Mouse (Mus musculus): Measurements from ENCODE around the gene Srxn1. TPM values are rescaled to one million over a fixed set of nuclear protein-coding genes. Genes with fewer than 3 reads are reported as not detected.
A peak's percentile ranks its signal among the peaks of the same experiment; 100 is the strongest.

Gene Srxn1
- polyA plus RNA-seq, 1 experiment from 2014 or later = 12.0 TPM

DNA sequence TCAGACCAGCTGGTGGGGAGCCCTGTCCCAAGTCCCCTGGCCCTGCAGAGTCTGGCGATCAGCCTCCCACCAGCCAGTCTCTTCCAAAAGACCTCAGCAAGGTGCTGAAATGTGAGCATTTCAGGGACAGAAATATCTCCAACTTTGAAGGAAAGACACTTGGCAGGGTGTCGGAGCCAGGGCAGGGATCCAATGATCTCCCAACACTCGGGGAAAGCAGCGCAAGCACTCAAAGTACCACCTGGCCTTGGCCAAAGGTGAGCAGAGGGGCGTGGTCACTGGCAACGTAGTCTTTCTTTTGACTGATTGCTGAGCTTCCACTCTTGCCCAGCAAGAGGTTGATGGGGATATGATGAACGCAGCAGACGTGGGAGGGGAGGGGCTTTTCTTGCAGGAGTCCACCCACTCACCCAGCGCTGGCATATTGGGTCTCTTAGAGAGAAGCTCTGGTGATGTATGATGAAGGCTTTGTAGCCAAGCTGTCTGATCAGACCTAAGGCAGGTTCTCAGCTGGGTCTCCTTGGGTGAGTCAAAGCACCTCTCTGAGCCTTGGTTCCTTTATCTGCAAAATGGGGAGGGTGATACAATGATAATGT is 29.9 kb upstream of the Srxn1 start:
- H3K4me3 ChIP-seq (ENCODE audit: low read depth, low read length) = no peak overlapping the region
- no peak overlapping the region for H3K9ac ChIP-seq (ENCODE audit: low read depth, low read length)
- H3K4me2 ChIP-seq (ENCODE audit: low read depth, low read length) = no peak overlapping the region
- peaks cover 29% of the 10 kb centered on the region for H3K27me3 ChIP-seq (replicated peaks; ENCODE audit: control insufficient read depth, insufficient read depth, low read length)
- WGBS = 45% methylated on average over 9 of the region's 9 CpGs
- H3K4me1 ChIP-seq (ENCODE audit: control insufficient read depth, insufficient read depth, low read length) = no peaks in the 10 kb centered on the region
- H3K36me3 ChIP-seq (ENCODE audit: control insufficient read depth, insufficient read depth, low read length) = no peaks in the 10 kb centered on the region
- no peak overlapping the region for H3K27ac ChIP-seq (replicated peaks; ENCODE audit: low read depth, low read length)
- ATAC-seq (ENCODE audit: low read depth) (no peak), DNase-seq (ENCODE audit: low spot score) (no peak)
- no peaks in the 10 kb centered on the region for H3K9me3 ChIP-seq (ENCODE audit: control insufficient read depth, low read length)

DNA sequence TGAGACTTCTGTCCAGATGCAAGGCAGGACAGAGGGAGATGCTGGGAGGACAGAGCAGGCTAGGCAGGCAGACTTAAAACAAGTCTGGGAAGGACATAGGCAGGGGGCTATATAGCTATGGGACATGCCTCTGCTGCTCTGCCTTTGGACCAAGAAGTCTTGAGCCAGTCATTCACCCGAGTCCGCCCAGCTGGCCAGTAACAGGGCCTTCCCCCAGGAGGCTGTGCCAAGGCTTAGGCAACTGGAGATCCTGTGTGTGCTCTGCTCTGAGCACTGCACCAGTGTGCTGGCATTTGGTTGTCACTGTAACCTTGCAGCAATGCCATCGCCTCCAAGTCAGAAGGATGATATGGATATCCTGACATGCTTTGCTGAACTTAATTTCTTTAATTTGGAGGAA is 28.0 kb upstream of the Srxn1 start:
- H3K4me2 ChIP-seq (ENCODE audit: low read depth, low read length) = no peak overlapping the region
- H3K27ac ChIP-seq (replicated peaks; ENCODE audit: low read depth, low read length) = no peak overlapping the region
- DNase-seq (ENCODE audit: low spot score) (no peak), ATAC-seq (ENCODE audit: low read depth) (no peak)
- peaks cover 5% of the 10 kb centered on the region; the same call in 1 of the 2 replicates for H3K4me1 ChIP-seq (ENCODE audit: control insufficient read depth, insufficient read depth, low read length)
- H3K27me3 ChIP-seq (replicated peaks; ENCODE audit: control insufficient read depth, insufficient read depth, low read length) = peaks cover 42% of the 10 kb centered on the region
- H3K9ac ChIP-seq (ENCODE audit: low read depth, low read length) = no peak overlapping the region
- 59% methylated on average over 3 of the region's 3 CpGs for WGBS
- H3K4me3 ChIP-seq (ENCODE audit: low read depth, low read length) = no peak overlapping the region
- no peaks in the 10 kb centered on the region for H3K36me3 ChIP-seq (ENCODE audit: control insufficient read depth, insufficient read depth, low read length)
- H3K9me3 ChIP-seq (ENCODE audit: control insufficient read depth, low read length) = no peaks in the 10 kb centered on the region

DNA sequence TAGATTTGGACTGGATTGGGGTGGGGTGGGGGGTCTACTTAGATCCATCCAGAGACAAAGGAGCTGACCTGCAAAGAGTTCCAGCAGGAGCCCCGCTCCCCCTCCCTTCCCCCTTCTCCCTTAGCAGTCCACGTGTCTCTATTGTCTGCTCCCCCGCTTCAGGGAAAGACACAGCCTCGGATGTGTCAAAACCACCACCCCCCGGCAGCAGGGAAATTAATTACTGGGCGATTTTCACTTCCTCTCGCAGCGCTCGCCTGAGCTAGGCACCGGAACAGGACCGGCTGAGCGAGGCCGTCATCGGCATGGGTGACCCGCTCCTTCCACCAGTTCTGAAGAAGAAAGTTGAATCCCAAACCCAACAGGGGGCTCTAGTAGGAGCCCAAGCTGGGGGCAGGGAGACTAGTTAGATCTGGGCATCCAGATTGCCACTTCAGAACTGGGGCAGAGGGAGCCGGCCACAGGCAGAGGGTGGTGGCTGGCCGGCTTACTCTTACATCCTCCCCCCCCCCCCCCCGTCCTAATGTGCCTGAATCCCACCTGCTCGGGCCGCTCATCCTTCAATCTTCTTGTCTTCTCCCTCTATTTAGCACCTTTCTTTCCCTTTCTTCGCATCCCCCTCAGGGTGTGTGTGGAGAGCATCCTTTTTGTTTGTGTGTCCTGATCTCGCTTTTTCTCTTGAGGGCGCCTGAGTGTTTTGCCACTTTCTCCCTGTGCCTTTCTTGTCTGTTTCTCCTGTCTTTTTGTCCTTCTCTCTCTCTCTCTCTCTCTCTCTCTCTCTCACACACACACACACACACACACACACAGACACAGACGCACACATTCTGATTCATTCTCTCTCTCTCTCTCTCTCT is 24.4 kb upstream of the Srxn1 start, which contains the start of gene Scrt2:
Scrt2 (plus strand) TSS at position 845 of the 857 bp plus-strand sequence.
- Histone ChIP-seq H3K9ac (ENCODE audit: low read depth, low read length) (peak within 1 kb of the TSS; percentile 26; the same call in 1 of the 2 replicates), H3K4me1 (ENCODE audit: control insufficient read depth, insufficient read depth, low read length) (peaks cover 5% of the 10 kb centered on the region; the same call in 1 of the 2 replicates), H3K27me3 (replicated peaks; ENCODE audit: control insufficient read depth, insufficient read depth, low read length) (peaks cover 68% of the 10 kb centered on the region), H3K4me2 (ENCODE audit: low read depth, low read length) (peak within 1 kb of the TSS; percentile 72), H3K27ac (replicated peaks; ENCODE audit: low read depth, low read length) (no peak within 1 kb of the TSS; the same call in 1 of the 2 replicates), H3K4me3 (ENCODE audit: low read depth, low read length) (peak within 1 kb of the TSS; percentile 40), H3K36me3 (ENCODE audit: control insufficient read depth, insufficient read depth, low read length) (no peaks in the 10 kb centered on the region), H3K9me3 (ENCODE audit: control insufficient read depth, low read length) (no peaks in the 10 kb centered on the region)
- 0 out of 2 replicates have a peak, but pooled peaks have one; percentile 35 for ATAC-seq (ENCODE audit: low read depth)
- WGBS = 2% methylated on average over 19 of the region's 24 CpGs
- peak; percentile 39 for DNase-seq (ENCODE audit: low spot score)

DNA sequence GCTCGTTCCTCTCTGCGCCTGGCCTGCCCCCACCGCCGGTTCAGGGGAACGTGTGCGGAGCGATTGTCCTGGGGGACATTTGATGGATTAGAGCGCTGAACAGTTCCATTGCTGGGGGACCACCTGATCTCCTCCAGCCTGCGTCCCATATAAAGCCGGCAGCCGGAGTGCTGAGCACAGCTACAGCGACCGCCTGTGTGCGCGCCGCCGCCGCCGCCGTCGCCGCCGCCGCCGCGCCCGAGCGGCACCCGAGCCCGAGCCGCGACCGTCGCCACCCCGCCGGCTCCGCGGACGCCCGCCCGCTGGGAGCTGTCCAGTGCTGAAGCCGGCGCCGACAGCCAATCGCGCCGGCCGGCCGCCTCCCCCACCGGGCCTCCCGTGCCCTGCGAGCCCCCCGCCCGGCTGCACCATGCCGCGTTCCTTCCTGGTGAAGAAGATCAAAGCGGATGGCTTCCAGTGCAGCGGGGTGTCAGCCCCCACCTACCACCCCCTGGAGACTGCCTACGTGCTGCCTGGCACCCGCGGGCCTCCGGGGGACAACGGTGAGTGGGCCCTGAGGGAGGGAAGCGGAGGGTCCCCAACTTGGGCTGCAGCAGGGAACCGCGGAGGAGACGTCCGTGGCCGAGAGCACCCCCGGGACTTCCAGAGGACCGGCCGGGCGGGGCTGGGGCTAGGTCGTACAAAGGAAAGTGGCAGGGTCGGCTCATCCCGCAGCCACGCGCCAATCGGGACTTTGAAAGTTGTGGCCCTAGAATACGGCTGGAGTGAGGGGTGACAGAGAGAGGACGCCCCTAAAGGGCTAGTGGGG is 23.5 kb upstream of the Srxn1 start:
- peak overlapping the region; percentile 40 for H3K4me3 ChIP-seq (ENCODE audit: low read depth, low read length)
- ATAC-seq (ENCODE audit: low read depth) = peak; percentile 92
- H3K36me3 ChIP-seq (ENCODE audit: control insufficient read depth, insufficient read depth, low read length) = no peaks in the 10 kb centered on the region
- WGBS = 0% methylated on average over 26 of the region's 81 CpGs
- peaks cover 68% of the 10 kb centered on the region for H3K27me3 ChIP-seq (replicated peaks; ENCODE audit: control insufficient read depth, insufficient read depth, low read length)
- no peak overlapping the region for H3K27ac ChIP-seq (replicated peaks; ENCODE audit: low read depth, low read length)
- no peaks in the 10 kb centered on the region for H3K9me3 ChIP-seq (ENCODE audit: control insufficient read depth, low read length)
- peak overlapping the region; percentile 72 for H3K4me2 ChIP-seq (ENCODE audit: low read depth, low read length)
- peak overlapping the region; percentile 26; the same call in 1 of the 2 replicates for H3K9ac ChIP-seq (ENCODE audit: low read depth, low read length)
- DNase-seq (ENCODE audit: low spot score) = peak; percentile 78
- peaks cover 5% of the 10 kb centered on the region; the same call in 1 of the 2 replicates for H3K4me1 ChIP-seq (ENCODE audit: control insufficient read depth, insufficient read depth, low read length)

DNA sequence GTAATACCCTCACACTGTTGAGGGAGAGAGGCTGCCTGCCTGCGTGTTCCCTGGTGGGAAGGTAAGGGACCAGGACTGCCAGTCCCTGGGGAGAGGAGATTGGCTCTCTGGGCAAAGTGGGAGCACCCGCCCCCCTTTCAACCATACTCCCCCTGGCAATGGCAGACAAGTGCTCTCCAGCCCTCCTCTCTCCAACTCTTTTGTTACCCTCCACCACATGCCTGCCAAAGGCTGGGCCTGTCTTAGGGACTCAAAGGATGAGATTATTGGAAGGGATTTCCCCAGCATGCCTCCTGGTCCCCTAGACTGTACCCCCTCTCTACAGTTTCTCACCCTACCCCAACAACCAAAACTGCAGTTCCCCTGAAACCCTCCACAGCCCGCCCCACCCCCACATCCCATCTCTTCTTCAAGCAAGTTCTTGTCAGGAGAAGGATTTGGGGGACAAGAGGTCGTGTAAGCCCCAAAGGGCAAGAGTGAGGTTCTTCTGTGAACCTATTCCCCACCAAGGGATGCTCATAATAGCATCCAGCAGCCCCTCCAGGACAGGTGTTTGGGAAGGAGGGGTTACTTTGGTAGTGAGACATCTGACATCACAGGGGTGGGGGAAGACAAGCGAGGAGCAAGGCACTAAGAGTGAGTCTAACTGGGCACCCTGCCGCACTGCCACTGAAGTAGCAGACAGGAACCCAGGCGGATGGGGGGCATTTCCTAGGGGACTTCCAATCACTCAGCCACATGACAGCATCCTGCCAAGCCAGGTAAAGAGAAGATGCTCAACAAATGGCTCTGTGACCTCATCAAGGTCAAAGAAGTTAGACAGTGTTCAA is 22.6 kb upstream of the Srxn1 start:
- Histone ChIP-seq H3K4me1 (ENCODE audit: control insufficient read depth, insufficient read depth, low read length) (peaks cover 5% of the 10 kb centered on the region; the same call in 1 of the 2 replicates), H3K9ac (ENCODE audit: low read depth, low read length) (no peak overlapping the region), H3K4me2 (ENCODE audit: low read depth, low read length) (peak overlapping the region; percentile 72), H3K9me3 (ENCODE audit: control insufficient read depth, low read length) (no peaks in the 10 kb centered on the region), H3K36me3 (ENCODE audit: control insufficient read depth, insufficient read depth, low read length) (no peaks in the 10 kb centered on the region), H3K27ac (replicated peaks; ENCODE audit: low read depth, low read length) (no peak overlapping the region), H3K27me3 (replicated peaks; ENCODE audit: control insufficient read depth, insufficient read depth, low read length) (peaks cover 63% of the 10 kb centered on the region), H3K4me3 (ENCODE audit: low read depth, low read length) (peak overlapping the region; percentile 40)
- WGBS = 23% methylated on average over 7 of the region's 7 CpGs
- ATAC-seq (ENCODE audit: low read depth) (no peak), DNase-seq (ENCODE audit: low spot score) (no peak)

DNA sequence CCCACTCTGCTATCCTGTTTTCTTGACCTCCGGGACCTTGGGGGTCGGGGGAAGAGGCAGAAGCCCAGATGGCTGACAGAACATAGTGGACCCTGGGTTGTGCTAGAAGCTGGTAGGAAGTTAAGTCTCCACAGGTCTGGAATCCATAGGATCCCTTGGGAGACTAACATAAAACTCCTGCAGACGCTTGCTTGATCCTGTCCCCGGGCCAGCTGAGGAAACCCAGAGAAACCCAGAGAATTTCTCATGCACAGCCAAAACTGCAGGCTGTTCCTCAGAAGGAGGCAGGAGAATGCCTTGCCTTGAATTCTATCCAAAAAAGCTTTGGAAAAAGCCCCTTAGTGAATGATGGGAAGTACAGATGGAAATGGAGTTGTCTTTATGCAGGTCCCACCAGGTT is 21.9 kb upstream of the Srxn1 start:
- Histone ChIP-seq H3K27me3 (replicated peaks; ENCODE audit: control insufficient read depth, insufficient read depth, low read length) (peaks cover 59% of the 10 kb centered on the region), H3K27ac (replicated peaks; ENCODE audit: low read depth, low read length) (no peak overlapping the region), H3K4me1 (ENCODE audit: control insufficient read depth, insufficient read depth, low read length) (peaks cover 5% of the 10 kb centered on the region; the same call in 1 of the 2 replicates), H3K36me3 (ENCODE audit: control insufficient read depth, insufficient read depth, low read length) (no peaks in the 10 kb centered on the region), H3K9me3 (ENCODE audit: control insufficient read depth, low read length) (no peaks in the 10 kb centered on the region), H3K4me2 (ENCODE audit: low read depth, low read length) (peak overlapping the region; percentile 15; the same call in 1 of the 2 replicates), H3K4me3 (ENCODE audit: low read depth, low read length) (no peak overlapping the region; the same call in 1 of the 2 replicates), H3K9ac (ENCODE audit: low read depth, low read length) (no peak overlapping the region)
- 48% methylated on average over 4 of the region's 4 CpGs for WGBS
- DNase-seq (ENCODE audit: low spot score) (no peak), ATAC-seq (ENCODE audit: low read depth) (no peak)

DNA sequence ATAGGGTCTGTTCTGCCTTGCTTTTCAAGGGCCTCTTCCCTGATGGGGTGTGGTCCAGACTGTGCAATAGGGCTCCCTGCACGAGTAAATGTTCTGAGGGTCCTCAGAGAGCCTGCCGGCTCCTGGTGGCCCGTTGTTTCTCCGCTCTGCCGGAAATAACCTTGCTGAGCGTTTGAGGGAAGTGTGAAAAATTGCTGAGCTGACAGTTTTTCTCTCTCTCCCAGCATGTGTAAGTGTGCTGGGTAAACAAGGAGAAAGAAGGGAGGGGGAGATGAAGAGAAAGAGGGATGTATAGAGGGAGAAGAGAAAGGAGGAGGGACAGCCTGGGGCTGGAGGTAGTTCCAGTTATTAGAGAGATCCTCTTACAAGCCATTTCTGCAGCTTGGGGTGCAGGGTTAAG is 21.0 kb upstream of the Srxn1 start:
- DNase-seq (ENCODE audit: low spot score) (no peak), ATAC-seq (ENCODE audit: low read depth) (no peak)
- 37% methylated on average over 6 of the region's 6 CpGs for WGBS
- no peaks in the 10 kb centered on the region for H3K9me3 ChIP-seq (ENCODE audit: control insufficient read depth, low read length)
- no peak overlapping the region for H3K4me3 ChIP-seq (ENCODE audit: low read depth, low read length)
- H3K27ac ChIP-seq (replicated peaks; ENCODE audit: low read depth, low read length) = no peak overlapping the region
- no peak overlapping the region for H3K9ac ChIP-seq (ENCODE audit: low read depth, low read length)
- H3K4me2 ChIP-seq (ENCODE audit: low read depth, low read length) = peak overlapping the region; percentile 3; the same call in 1 of the 2 replicates
- H3K27me3 ChIP-seq (replicated peaks; ENCODE audit: control insufficient read depth, insufficient read depth, low read length) = peaks cover 52% of the 10 kb centered on the region
- peaks cover 5% of the 10 kb centered on the region; the same call in 1 of the 2 replicates for H3K4me1 ChIP-seq (ENCODE audit: control insufficient read depth, insufficient read depth, low read length)
- no peaks in the 10 kb centered on the region for H3K36me3 ChIP-seq (ENCODE audit: control insufficient read depth, insufficient read depth, low read length)

Data from embryonic facial prominence, embryonic 14.5 days (tissue).